Mouse (Mus musculus): ENCODE measurements at regions not wholly inside any gene's neighbourhood (a gene's known extent, or its start where the extent isn't known, plus 50 kb on each side); places are given as distances from the start of the nearest gene placed in this dataset.
A peak's percentile ranks its signal among the peaks of the same experiment; 100 is the strongest.

- DNase-seq (ENCODE audit: low spot score in 2 of 2) = no peak
- intact Hi-C loops (cut with DNase I) = no loop called here
Measured at GRCm38 (mm10) chr4:40537859-40538258, 65.9 kb downstream of the Tmem215 start.

GRCm38 (mm10) chr4:40543085-40544048 lies 71.4 kb downstream of the Tmem215 start:
- DNase-seq (ENCODE audit: low spot score in 2 of 2) = no peak
- intact Hi-C loops (cut with DNase I) = loop anchor here (2.0 kb wide), 1 partner anchor 35 kb away; no protein-coding TSS in a partner anchor

GRCm38 (mm10) chr4:40544056-40544455 lies 72.1 kb downstream of the Tmem215 start:
- no peak for DNase-seq (ENCODE audit: low spot score in 2 of 2)

GRCm38 (mm10) chr4:40544806-40545205 lies 72.8 kb downstream of the Tmem215 start:
- DNase-seq (ENCODE audit: low spot score in 2 of 2) = peak in 1 of 2 experiments; percentile 9
- intact Hi-C loops (cut with DNase I) = loop anchor here (2.0 kb wide), 1 partner anchor 36 kb away; no protein-coding TSS in a partner anchor

More at GRCm38 (mm10) chr4:40544056-40544455, 72.1 kb downstream of the Tmem215 start:
- intact Hi-C loops (cut with DNase I) = loop anchor here (2.0 kb wide), 1 partner anchor 35 kb away; no protein-coding TSS in a partner anchor

- intact Hi-C loops (cut with DNase I) = loop anchor here (2.0 kb wide), 1 partner anchor 37 kb away; no protein-coding TSS in a partner anchor
- DNase-seq (ENCODE audit: low spot score in 2 of 2) = peak in 1 of 2 experiments; percentile 20
Measured at GRCm38 (mm10) chr4:40545700-40546099, 73.7 kb downstream of the Tmem215 start.

GRCm38 (mm10) chr4:40559824-40560223 lies 87.8 kb downstream of the Tmem215 start:
- no peak for DNase-seq (ENCODE audit: low spot score in 2 of 2)
- intact Hi-C loops (cut with DNase I) = no loop called here

GRCm38 (mm10) chr4:40573300-40573699 lies 101.3 kb downstream of the Tmem215 start:
- intact Hi-C loops (cut with DNase I) = no loop called here
- DNase-seq (ENCODE audit: low spot score in 2 of 2) = no peak

- no peak for DNase-seq (ENCODE audit: low spot score in 2 of 2)
- intact Hi-C loops (cut with DNase I) = no loop called here
Measured at GRCm38 (mm10) chr4:40575951-40576350, 104.0 kb downstream of the Tmem215 start.

GRCm38 (mm10) chr4:40584436-40584835 lies 112.5 kb downstream of the Tmem215 start:
- intact Hi-C loops (cut with DNase I) = no loop called here

GRCm38 (mm10) chr4:40584940-40585571 lies 113.1 kb downstream of the Tmem215 start:
- peak in 1 of 2 experiments; percentile 21 for DNase-seq (ENCODE audit: low spot score in 2 of 2)
- intact Hi-C loops (cut with DNase I) = no loop called here

More at GRCm38 (mm10) chr4:40584436-40584835, 112.5 kb downstream of the Tmem215 start:
- no peak for DNase-seq (ENCODE audit: low spot score in 2 of 2)

- intact Hi-C loops (cut with DNase I) = no loop called here
- DNase-seq (ENCODE audit: low spot score in 2 of 2) = no peak
Measured at GRCm38 (mm10) chr4:40586045-40586444, 114.1 kb downstream of the Tmem215 start.

GRCm38 (mm10) chr4:40587254-40587653 lies 115.3 kb downstream of the Tmem215 start:
- DNase-seq (ENCODE audit: low spot score in 2 of 2) = no peak
- intact Hi-C loops (cut with DNase I) = no loop called here

GRCm38 (mm10) chr4:40593806-40594205 lies 109.2 kb downstream of the Aptx start:
- intact Hi-C loops (cut with DNase I) = no loop called here
- no peak for DNase-seq (ENCODE audit: low spot score in 2 of 2)

- no peak for DNase-seq (ENCODE audit: low spot score in 2 of 2)
- intact Hi-C loops (cut with DNase I) = no loop called here
Measured at GRCm38 (mm10) chr4:40625024-40625423, 78.0 kb downstream of the Aptx start.

GRCm38 (mm10) chr4:40625911-40626310 lies 77.1 kb downstream of the Aptx start:
- DNase-seq (ENCODE audit: low spot score in 2 of 2) = no peak

More at GRCm38 (mm10) chr4:40625911-40626310, 77.1 kb downstream of the Aptx start:
- intact Hi-C loops (cut with DNase I) = no loop called here

Data from left cerebral cortex, postnatal 36 days (tissue).